Mouse (Mus musculus) cerebellum, adult 18-20 months (tissue): ENCODE results near the gene Pex14.

Experiments used
- DNase-seq, 2 experiments: peaks; one replicate each; pipeline ENCODE4 v3.0.0; 2021

The Pex14 gene

GRCm38 (mm10) chr4:149055847-149056246, 43.8 kb downstream of the Pex14 start:
- DNase-seq, result no peak

- DNase-seq, result peak; percentile 32 to 33
These were observed 50.1 kb downstream of the Pex14 start for GRCm38 (mm10) chr4:149049351-149050159.

- DNase-seq, result no peak
These were observed 50.9 kb downstream of the Pex14 start for GRCm38 (mm10) chr4:149048625-149049228.

- no peak for DNase-seq
These were observed 52.3 kb downstream of the Pex14 start for GRCm38 (mm10) chr4:149047360-149047759.

GRCm38 (mm10) chr4:149045885-149046284, 53.8 kb downstream of the Pex14 start:
- DNase-seq, result no peak

GRCm38 (mm10) chr4:149040289-149040688, 59.4 kb downstream of the Pex14 start:
- no peak for DNase-seq

GRCm38 (mm10) chr4:149037706-149038105, 62.0 kb downstream of the Pex14 start:
- DNase-seq, result no peak

GRCm38 (mm10) chr4:149036592-149036991, 63.1 kb downstream of the Pex14 start:
- DNase-seq, result peak in 1 of 2 experiments; percentile 9

- no peak for DNase-seq
These were observed 68.2 kb downstream of the Pex14 start for GRCm38 (mm10) chr4:149031507-149031906.

GRCm38 (mm10) chr4:149027571-149027970, 72.1 kb downstream of the Pex14 start:
- no peak for DNase-seq

GRCm38 (mm10) chr4:149025242-149025641, 74.4 kb downstream of the Pex14 start:
- DNase-seq, result no peak

GRCm38 (mm10) chr4:149021021-149021420, 78.7 kb downstream of the Pex14 start:
- no peak for DNase-seq

GRCm38 (mm10) chr4:149019456-149019855, 80.2 kb downstream of the Pex14 start:
- no peak for DNase-seq

GRCm38 (mm10) chr4:149006756-149007155, 92.9 kb downstream of the Pex14 start:
- DNase-seq, result no peak

- no peak for DNase-seq
These were observed 93.6 kb downstream of the Pex14 start for GRCm38 (mm10) chr4:149006107-149006506.

- DNase-seq, result no peak
These were observed 97.1 kb downstream of the Pex14 start for GRCm38 (mm10) chr4:149002441-149003093.

GRCm38 (mm10) chr4:149001515-149001914, 98.2 kb downstream of the Pex14 start:
- DNase-seq, result no peak

- no peak for DNase-seq
These were observed 98.9 kb downstream of the Pex14 start for GRCm38 (mm10) chr4:149000746-149001145.

GRCm38 (mm10) chr4:148993948-148994347, 105.7 kb downstream of the Pex14 start:
- DNase-seq, result no peak

- DNase-seq, result no peak
These were observed 109.6 kb downstream of the Pex14 start for GRCm38 (mm10) chr4:148990038-148990437.

- DNase-seq, result no peak
These were observed 113.9 kb downstream of the Pex14 start for GRCm38 (mm10) chr4:148985541-148986476.

GRCm38 (mm10) chr4:148984701-148985540, 114.8 kb downstream of the Pex14 start:
- no peak for DNase-seq
